ENCODE assay signal across 15 mouse cellular contexts in genomic region chr11:101867513-101868052, GRCm38 (mm10). TPM values are rescaled to one million over a fixed set of nuclear protein-coding genes. Genes with fewer than 3 reads are reported as not detected.
DNase-seq lines count a peak whose midpoint lies in the region; ATAC-seq and TF ChIP-seq lines count a peak whose summit lies in the region.
"Had no signal": no experiment of that assay in that cellular context is flagged by ENCODE, and none has a peak within 500 bp of the region (broad histone marks: within the 10 kb centered on the region; RNA-seq: fewer than 3 reads in every experiment).

No protein-coding gene starts in this region.

- H3K36me3 ChIP-seq in heart, adult 2 months (ENCODE audit: control insufficient read depth, insufficient read depth, low read length): no peaks in the 10 kb centered on the region
- H3K36me3 ChIP-seq in lung, postnatal 0 days (ENCODE audit: insufficient read depth, low read length): no peaks in the 10 kb centered on the region
- H3K36me3 ChIP-seq in stomach, embryonic 16.5 days (ENCODE audit: control insufficient read depth, insufficient read depth, low read length): no peaks in the 10 kb centered on the region
- no peaks in the 10 kb centered on the region for H3K36me3 ChIP-seq in midbrain, embryonic 16.5 days (ENCODE audit: control insufficient read depth, insufficient read depth, low read length)
- H3K36me3 ChIP-seq: neural tube, embryonic 13.5 days had no signal

- 46% methylated on average over 12 of the region's 12 CpGs for WGBS in heart, adult 2 months
- 47% methylated on average over 12 of the region's 12 CpGs for WGBS in lung, postnatal 0 days
- WGBS in stomach, embryonic 16.5 days: 34% methylated on average over 12 of the region's 12 CpGs
- 79% methylated on average over 12 of the region's 12 CpGs for WGBS in midbrain, embryonic 16.5 days

- no peak for TF ChIP-seq EP300 in heart, adult 2 months (IDR thresholded peaks at IDR 0.05; ENCODE audit: insufficient read depth, low read depth, low read length)
- no peak for TF ChIP-seq EP300 in lung, postnatal 0 days (IDR thresholded peaks at IDR 0.05)

- TF ChIP-seq POLR2A in heart, adult 2 months (IDR thresholded peaks at IDR 0.05; ENCODE audit: insufficient read depth, low read depth, low read length): no peak

- intact Hi-C loops in heart, adult 2 months (cut with DNase I): no loop called here
- intact Hi-C loops in heart, postnatal 10 days (cut with DNase I): no loop called here

- H3K4me3 ChIP-seq in heart, adult 2 months: no peak overlapping the region
- H3K4me3 ChIP-seq in lung, postnatal 0 days (ENCODE audit: low read depth, low read length): no peak overlapping the region
- no peak overlapping the region for H3K4me3 ChIP-seq in stomach, embryonic 16.5 days (replicated peaks; ENCODE audit: low read length)
- H3K4me3 ChIP-seq in midbrain, embryonic 16.5 days (ENCODE audit: low read depth, low read length): no peak overlapping the region
- H3K4me3 ChIP-seq: neural tube, embryonic 13.5 days had no signal

- DNase-seq in heart, adult 2 months: no peak
- DNase-seq in heart, adult 8-10 months (ENCODE audit: low spot score): no peak
- DNase-seq in lung, postnatal 0 days (ENCODE audit: low spot score): peak; percentile 38
- DNase-seq in lung, postnatal 25 days (ENCODE audit: low spot score): no peak
- peak; percentile 48 to 51 for DNase-seq in heart, postnatal 10 days
- DNase-seq in thymus, postnatal 10 days (ENCODE audit: low spot score in 2 of 2): no peak
- DNase-seq: forebrain, postnatal 0 days; kidney, adult 2 months; left cerebral cortex, postnatal 4 days; right cerebral cortex, postnatal 14 days had no signal

- H3K27ac ChIP-seq in heart, adult 2 months: peak overlapping the region; percentile 28; the same call in 1 of the 2 replicates
- H3K27ac ChIP-seq in lung, postnatal 0 days (ENCODE audit: low read length): no peak overlapping the region
- peak overlapping the region; percentile 87 for H3K27ac ChIP-seq in stomach, embryonic 16.5 days (ENCODE audit: low read length)
- no peak overlapping the region for H3K27ac ChIP-seq in midbrain, embryonic 16.5 days (ENCODE audit: low read length)
- H3K27ac ChIP-seq: neural tube, embryonic 13.5 days had no signal

- no peak for TF ChIP-seq CTCF in heart, adult 2 months (IDR thresholded peaks at IDR 0.05)
- no peak for TF ChIP-seq CTCF in lung, postnatal 0 days (IDR thresholded peaks at IDR 0.05)

- H3K4me1 ChIP-seq in heart, adult 2 months (ENCODE audit: control insufficient read depth, insufficient read depth, low read length): peaks cover 5% of the 10 kb centered on the region
- H3K4me1 ChIP-seq in lung, postnatal 0 days (ENCODE audit: insufficient read depth, low read depth, low read length): no peaks in the 10 kb centered on the region; the same call in 1 of the 2 replicates
- H3K4me1 ChIP-seq in stomach, embryonic 16.5 days (ENCODE audit: control insufficient read depth, insufficient read depth, low read length): peaks cover 13% of the 10 kb centered on the region
- H3K4me1 ChIP-seq in midbrain, embryonic 16.5 days (ENCODE audit: control insufficient read depth, insufficient read depth, low read length): peaks cover 4% of the 10 kb centered on the region; the same call in 1 of the 2 replicates

- ATAC-seq in lung, postnatal 0 days: peak; percentile 52
- peak; percentile 46; the same call in 1 of the 2 replicates for ATAC-seq in stomach, embryonic 16.5 days (ENCODE audit: insufficient read depth, low FRiP score)
- ATAC-seq in midbrain, embryonic 16.5 days: no peak
- ATAC-seq: forebrain, postnatal 0 days had no signal

- no peaks in the 10 kb centered on the region for H3K27me3 ChIP-seq in heart, adult 2 months (ENCODE audit: control insufficient read depth, insufficient read depth, low read length)
- H3K27me3 ChIP-seq in lung, postnatal 0 days (replicated peaks; ENCODE audit: insufficient read depth, low read length): no peaks in the 10 kb centered on the region
- no peaks in the 10 kb centered on the region for H3K27me3 ChIP-seq in stomach, embryonic 16.5 days (ENCODE audit: control insufficient read depth, insufficient read depth, low read length)
- no peaks in the 10 kb centered on the region for H3K27me3 ChIP-seq in midbrain, embryonic 16.5 days (ENCODE audit: control insufficient read depth, insufficient read depth, low read depth, low read length)
- H3K27me3 ChIP-seq: neural tube, embryonic 13.5 days had no signal

- no peak overlapping the region for H3K4me2 ChIP-seq in lung, postnatal 0 days (replicated peaks; ENCODE audit: low read depth, low read length)
- H3K4me2 ChIP-seq in stomach, embryonic 16.5 days (ENCODE audit: low read depth, low read length): no peak overlapping the region
- no peak overlapping the region for H3K4me2 ChIP-seq in midbrain, embryonic 16.5 days (ENCODE audit: low read length)
- H3K4me2 ChIP-seq: neural tube, embryonic 13.5 days had no signal

- H3K9ac ChIP-seq in heart, adult 2 months (ENCODE audit: low read depth, low read length): no peak overlapping the region
- no peak overlapping the region for H3K9ac ChIP-seq in lung, postnatal 0 days (replicated peaks; ENCODE audit: low read depth)
- H3K9ac ChIP-seq in stomach, embryonic 16.5 days (ENCODE audit: low read length): 0 out of 2 replicates have a peak overlapping the region, but pooled peaks have one; percentile 32
- no peak overlapping the region for H3K9ac ChIP-seq in midbrain, embryonic 16.5 days (ENCODE audit: low read depth, low read length)
- H3K9ac ChIP-seq: forebrain, postnatal 0 days; neural tube, embryonic 13.5 days had no signal

- H3K9me3 ChIP-seq in lung, postnatal 0 days (ENCODE audit: low read length): no peaks in the 10 kb centered on the region
- H3K9me3 ChIP-seq in stomach, embryonic 16.5 days (replicated peaks; ENCODE audit: control insufficient read depth, low read length): no peaks in the 10 kb centered on the region
- no peaks in the 10 kb centered on the region for H3K9me3 ChIP-seq in midbrain, embryonic 16.5 days (replicated peaks; ENCODE audit: control insufficient read depth, low read length, poor library complexity, severe bottlenecking)
- H3K9me3 ChIP-seq: neural tube, embryonic 13.5 days had no signal

- H3K79me2 ChIP-seq in heart, adult 2 months (replicated peaks; ENCODE audit: control insufficient read depth, insufficient read depth, low read length): no peaks in the 10 kb centered on the region

RNA-seq across cellular contexts. Expression of gene Meox1, which starts 26.6 kb away (rescaled TPM):
- total RNA-seq in heart, adult 2 months (2021): 1 to 10 TPM; 5.6 to 7.3 TPM
- 7.2 and 15.1 TPM in 2 replicates for polyA plus RNA-seq in heart, adult 2 months (2012; rRNA removed)
- total RNA-seq in heart, adult 8-10 months (2022): 1 to 10 TPM; 3.7 to 6.6 (median 6.3) TPM
- polyA plus RNA-seq in lung, postnatal 0 days (2015; fragmentation: Nextera tagmentation; extraction: Ambion mirVana): 8.1 and 8.7 TPM in 2 replicates
- total RNA-seq in heart, postnatal 10 days (2021): 10 to 100 TPM; 23.7 to 27.5 TPM
- 5.2 and 6.0 TPM in 2 replicates for polyA plus RNA-seq in stomach, embryonic 16.5 days (2015; fragmentation: Nextera tagmentation; extraction: Ambion mirVana)
- polyA plus RNA-seq in midbrain, embryonic 16.5 days (2015; fragmentation: Nextera tagmentation; extraction: Ambion mirVana): 0.80 and 0.89 TPM in 2 replicates
- total RNA-seq: granulocyte monocyte progenitor cell, adult 5-6 weeks; megakaryocyte-erythroid progenitor cell, adult 5-6 weeks had no signal

Comparison
In these comparisons a context has a peak if more than half of its experiments do, and no peak if none do; other contexts are left out.
1. DNase-seq: peak in lung, postnatal 0 days (single experiment) and heart, postnatal 10 days (2 of 2); none in heart, adult 2 months (0 of 2), heart, adult 8-10 months (single experiment), lung, postnatal 25 days (single experiment) and thymus, postnatal 10 days (0 of 2).
2. H3K27ac ChIP-seq: peak in heart, adult 2 months (single experiment) and stomach, embryonic 16.5 days (single experiment); none in lung, postnatal 0 days (single experiment) and midbrain, embryonic 16.5 days (single experiment).